Mouse (Mus musculus): ENCODE measurements around the gene Klkb1. TPM values are rescaled to one million over a fixed set of nuclear protein-coding genes. Genes with fewer than 3 reads are reported as not detected.

Klkb1 gene
- polyA plus RNA-seq, 1 experiment: not detected

DNA sequence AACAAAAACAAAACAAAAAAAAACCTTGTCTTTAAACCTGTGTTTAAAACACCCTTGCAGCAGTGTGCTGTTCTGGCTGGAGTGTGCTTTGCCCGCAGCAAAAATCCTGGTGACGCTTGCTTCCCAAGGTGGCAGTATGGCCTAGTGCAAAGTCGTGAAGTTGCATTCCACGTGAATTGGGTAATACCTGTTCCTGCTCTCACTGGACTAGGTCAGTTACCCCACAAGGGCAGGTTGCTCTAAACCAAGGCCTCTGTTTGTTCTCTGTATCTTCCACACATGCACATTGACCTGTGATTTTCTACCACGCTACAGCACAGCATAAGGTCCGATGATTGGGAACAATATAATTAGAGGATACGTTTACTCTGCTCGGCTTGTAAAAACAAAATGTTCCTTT, 13.0 kb downstream of the Klkb1 start:
- Histone ChIP-seq H3K4me1 (ENCODE audit: control insufficient read depth) (no peaks in the 10 kb centered on the region), H3K36me3 (ENCODE audit: control insufficient read depth) (no peaks in the 10 kb centered on the region; the same call in 1 of the 2 replicates), H3K9me3 (ENCODE audit: control insufficient read depth, low read length) (peaks cover 10% of the 10 kb centered on the region), H3K4me3 (replicated peaks) (no peak overlapping the region), H3K27me3 (ENCODE audit: control insufficient read depth) (no peaks in the 10 kb centered on the region)
- TF ChIP-seq TAL1 (IDR thresholded peaks at IDR 0.05; ENCODE audit: low read length) (no peak), GATA1 (IDR thresholded peaks at IDR 0.05; ENCODE audit: low read length) (no peak)

DNA sequence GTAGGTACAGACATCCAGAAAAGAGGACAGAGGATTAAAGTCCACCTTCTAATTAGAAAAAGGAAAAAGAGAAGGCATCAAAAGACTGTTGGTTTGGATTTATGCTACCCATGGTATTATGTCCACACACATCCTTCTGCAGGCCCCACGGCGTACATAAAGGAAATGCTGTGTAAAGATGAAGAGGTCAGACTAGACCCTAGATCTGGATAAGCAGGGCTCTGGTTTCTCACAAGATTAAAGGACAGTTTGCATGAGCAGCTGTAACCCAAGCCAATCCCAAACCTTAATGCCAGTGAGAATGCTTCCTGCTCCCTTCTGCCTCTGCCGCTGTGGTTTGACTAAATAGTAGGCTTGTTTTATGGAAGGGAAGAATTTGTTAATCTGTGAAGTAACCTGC, 17.2 kb downstream of the Klkb1 start:
- H3K9me3 ChIP-seq (ENCODE audit: control insufficient read depth, low read length): peaks cover 10% of the 10 kb centered on the region
- TF ChIP-seq TAL1 (IDR thresholded peaks at IDR 0.05; ENCODE audit: low read length): no peak
- TF ChIP-seq GATA1 (IDR thresholded peaks at IDR 0.05; ENCODE audit: low read length): no peak
- H3K4me1 ChIP-seq (ENCODE audit: control insufficient read depth): no peaks in the 10 kb centered on the region
- no peaks in the 10 kb centered on the region; the same call in 1 of the 2 replicates for H3K36me3 ChIP-seq (ENCODE audit: control insufficient read depth)
- no peak overlapping the region for H3K4me3 ChIP-seq (replicated peaks)
- H3K27me3 ChIP-seq (ENCODE audit: control insufficient read depth): no peaks in the 10 kb centered on the region

DNA sequence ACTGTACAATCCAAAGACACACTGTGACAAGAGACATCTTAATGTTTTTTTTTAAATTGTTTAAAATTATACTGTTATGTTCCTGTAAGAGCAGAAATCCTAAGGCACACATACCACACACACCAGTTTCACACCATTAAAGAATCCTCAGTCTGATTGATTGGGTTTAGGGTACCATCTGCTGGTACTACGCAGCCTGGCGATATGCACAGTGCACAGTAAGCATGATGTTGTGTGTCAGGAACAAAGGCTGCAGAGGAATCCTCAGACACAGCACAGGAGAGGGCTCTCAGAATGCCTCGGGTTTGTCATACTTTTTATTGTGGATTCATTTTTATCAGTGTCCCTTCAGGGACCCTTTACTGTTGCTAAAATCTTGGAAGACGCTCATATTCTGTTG, 20.3 kb downstream of the Klkb1 start:
- Histone ChIP-seq H3K4me3 (replicated peaks) (no peak overlapping the region), H3K4me1 (ENCODE audit: control insufficient read depth) (no peaks in the 10 kb centered on the region), H3K9me3 (ENCODE audit: control insufficient read depth, low read length) (peaks cover 7% of the 10 kb centered on the region), H3K27me3 (ENCODE audit: control insufficient read depth) (no peaks in the 10 kb centered on the region), H3K36me3 (ENCODE audit: control insufficient read depth) (no peaks in the 10 kb centered on the region; the same call in 1 of the 2 replicates)
- TF ChIP-seq GATA1 (IDR thresholded peaks at IDR 0.05; ENCODE audit: low read length) (no peak), TAL1 (IDR thresholded peaks at IDR 0.05; ENCODE audit: low read length) (no peak)

DNA sequence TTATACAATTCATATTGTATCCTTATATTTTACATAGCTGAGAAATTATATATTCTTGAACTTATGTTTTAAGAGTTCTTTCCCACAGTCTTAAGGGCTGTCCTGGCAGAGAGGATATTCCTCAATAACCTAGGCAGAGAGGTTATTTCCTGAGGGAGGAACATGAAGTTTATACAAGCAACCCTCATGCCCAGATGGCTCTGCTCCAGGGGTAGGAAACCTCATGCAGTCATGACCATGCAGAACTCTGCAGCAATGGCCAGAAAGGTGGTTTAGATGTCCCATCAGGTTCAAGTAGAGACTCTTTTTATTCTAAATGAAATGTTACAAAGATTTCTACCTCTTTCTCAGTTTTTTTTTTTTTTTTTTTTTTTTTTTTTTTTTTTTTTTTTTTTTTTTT, 25.6 kb downstream of the Klkb1 start:
- H3K4me3 ChIP-seq (replicated peaks): no peak overlapping the region
- no peaks in the 10 kb centered on the region for H3K27me3 ChIP-seq (ENCODE audit: control insufficient read depth)
- H3K36me3 ChIP-seq (ENCODE audit: control insufficient read depth): no peaks in the 10 kb centered on the region
- peaks cover 10% of the 10 kb centered on the region for H3K9me3 ChIP-seq (ENCODE audit: control insufficient read depth, low read length)
- H3K4me1 ChIP-seq (ENCODE audit: control insufficient read depth): no peaks in the 10 kb centered on the region
- TF ChIP-seq GATA1 (IDR thresholded peaks at IDR 0.05; ENCODE audit: low read length) (no peak), TAL1 (IDR thresholded peaks at IDR 0.05; ENCODE audit: low read length) (no peak)

DNA sequence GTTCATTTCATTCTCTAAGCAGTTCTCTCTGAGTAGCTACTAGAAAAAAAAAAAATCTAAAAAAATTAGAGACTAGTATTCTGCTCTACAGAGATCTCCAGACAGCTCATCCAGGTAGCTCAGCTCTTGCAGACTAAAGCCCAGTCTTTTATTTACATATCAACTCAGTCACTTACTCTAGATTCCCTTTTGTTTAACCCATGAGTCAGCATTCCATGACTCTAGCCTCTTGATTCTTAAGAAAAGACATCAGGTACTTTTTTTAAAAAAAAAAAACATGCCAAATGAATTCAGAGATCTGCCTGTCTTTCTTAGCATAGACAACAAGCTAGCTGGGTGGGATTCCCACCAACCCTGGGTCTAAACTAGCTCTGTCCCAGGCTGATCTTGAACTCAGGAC, 26.2 kb downstream of the Klkb1 start:
- Histone ChIP-seq H3K27me3 (ENCODE audit: control insufficient read depth) (no peaks in the 10 kb centered on the region), H3K36me3 (ENCODE audit: control insufficient read depth) (no peaks in the 10 kb centered on the region), H3K9me3 (ENCODE audit: control insufficient read depth, low read length) (peaks cover 10% of the 10 kb centered on the region), H3K4me3 (replicated peaks) (no peak overlapping the region), H3K4me1 (ENCODE audit: control insufficient read depth) (no peaks in the 10 kb centered on the region)
- TF ChIP-seq GATA1 (IDR thresholded peaks at IDR 0.05; ENCODE audit: low read length) (no peak), TAL1 (IDR thresholded peaks at IDR 0.05; ENCODE audit: low read length) (no peak)

DNA sequence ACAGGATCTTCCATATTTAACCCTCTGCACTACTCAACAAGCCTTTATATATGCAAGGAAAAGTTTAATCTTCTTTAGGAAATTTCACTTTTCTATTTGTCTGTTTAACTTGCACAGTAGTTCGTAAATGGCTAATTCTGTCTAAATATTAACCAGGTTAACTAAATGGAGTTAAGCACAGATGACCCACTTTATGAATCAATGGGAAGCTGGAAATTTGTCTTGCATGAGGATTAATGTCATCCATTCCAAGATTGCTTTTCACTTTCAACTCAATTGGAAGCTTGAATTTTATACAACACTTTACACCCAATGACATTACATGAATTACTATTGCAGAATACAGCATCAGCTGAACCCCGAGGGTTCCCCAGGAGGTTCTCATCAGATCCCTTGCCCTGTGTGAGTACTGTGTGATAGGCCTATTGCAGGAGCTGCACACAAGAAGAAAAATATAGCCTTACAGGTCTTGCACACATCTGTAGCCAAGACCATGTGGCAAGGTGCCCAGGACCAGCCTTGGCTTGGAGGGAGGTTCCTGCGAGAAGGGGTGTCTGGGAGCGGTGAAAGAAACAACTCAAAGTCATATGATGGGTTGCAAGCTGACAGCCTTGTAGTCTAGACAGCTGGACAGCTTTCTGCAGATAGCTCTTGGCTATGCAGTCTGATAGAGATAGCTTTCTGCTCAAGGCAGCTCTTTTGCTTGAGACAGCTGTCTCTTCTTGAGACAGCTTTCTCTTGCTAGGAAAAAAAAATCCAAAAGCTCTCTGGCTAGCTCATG, 26.9 kb downstream of the Klkb1 start:
- H3K4me3 ChIP-seq (replicated peaks): no peak overlapping the region
- H3K4me1 ChIP-seq (ENCODE audit: control insufficient read depth): no peaks in the 10 kb centered on the region
- no peak for TF ChIP-seq GATA1 (IDR thresholded peaks at IDR 0.05; ENCODE audit: low read length)
- no peak for TF ChIP-seq TAL1 (IDR thresholded peaks at IDR 0.05; ENCODE audit: low read length)
- peaks cover 11% of the 10 kb centered on the region for H3K9me3 ChIP-seq (ENCODE audit: control insufficient read depth, low read length)
- no peaks in the 10 kb centered on the region for H3K36me3 ChIP-seq (ENCODE audit: control insufficient read depth)
- no peaks in the 10 kb centered on the region for H3K27me3 ChIP-seq (ENCODE audit: control insufficient read depth)

DNA sequence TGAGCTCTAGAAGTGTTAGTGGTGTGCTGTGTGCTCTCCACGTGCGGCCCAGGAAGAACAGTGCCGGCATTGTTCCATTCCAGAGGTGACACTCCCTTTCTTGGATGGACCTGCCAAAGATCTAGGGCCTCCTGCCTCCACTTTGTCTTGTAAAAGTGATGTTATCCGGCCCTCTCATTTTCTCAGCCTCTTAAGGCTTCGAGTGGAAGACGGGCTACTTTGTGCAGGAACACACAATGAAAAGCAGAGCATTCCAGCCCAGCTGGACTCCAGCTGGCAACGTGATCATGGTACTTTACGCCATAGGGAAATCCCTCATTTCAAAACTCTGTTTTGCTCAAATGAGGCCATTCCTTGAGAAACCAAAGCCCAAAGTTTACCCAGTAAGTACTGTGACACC, 27.7 kb downstream of the Klkb1 start:
- Histone ChIP-seq H3K4me3 (replicated peaks) (no peak overlapping the region), H3K27me3 (ENCODE audit: control insufficient read depth) (no peaks in the 10 kb centered on the region), H3K36me3 (ENCODE audit: control insufficient read depth) (no peaks in the 10 kb centered on the region), H3K9me3 (ENCODE audit: control insufficient read depth, low read length) (peaks cover 14% of the 10 kb centered on the region), H3K4me1 (ENCODE audit: control insufficient read depth) (no peaks in the 10 kb centered on the region)
- TF ChIP-seq TAL1 (IDR thresholded peaks at IDR 0.05; ENCODE audit: low read length) (no peak), GATA1 (IDR thresholded peaks at IDR 0.05; ENCODE audit: low read length) (no peak)

DNA sequence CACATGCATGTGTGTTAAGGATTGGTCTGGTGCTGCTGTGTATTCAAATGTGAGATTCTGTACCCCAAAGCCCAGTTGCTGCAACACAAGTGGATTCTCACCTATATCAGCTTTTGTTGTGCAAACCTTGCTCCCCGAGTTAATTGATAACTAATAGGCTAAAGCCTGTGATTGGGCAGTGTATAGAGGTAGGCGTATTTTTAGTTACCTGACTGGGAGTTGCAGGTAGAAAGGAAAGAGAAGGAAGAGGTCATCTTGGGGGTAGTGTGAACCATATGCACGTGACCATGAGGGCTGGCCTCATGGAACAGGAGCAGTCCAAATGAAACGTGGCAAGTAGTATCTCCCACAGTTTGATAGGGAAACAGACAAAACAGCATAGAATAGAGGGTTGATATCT, 29.7 kb downstream of the Klkb1 start:
- Histone ChIP-seq H3K4me1 (ENCODE audit: control insufficient read depth) (no peaks in the 10 kb centered on the region), H3K36me3 (ENCODE audit: control insufficient read depth) (no peaks in the 10 kb centered on the region), H3K27me3 (ENCODE audit: control insufficient read depth) (no peaks in the 10 kb centered on the region), H3K9me3 (ENCODE audit: control insufficient read depth, low read length) (peaks cover 14% of the 10 kb centered on the region), H3K4me3 (replicated peaks) (no peak overlapping the region)
- TF ChIP-seq TAL1 (IDR thresholded peaks at IDR 0.05; ENCODE audit: low read length) (no peak), GATA1 (IDR thresholded peaks at IDR 0.05; ENCODE audit: low read length) (no peak)

DNA sequence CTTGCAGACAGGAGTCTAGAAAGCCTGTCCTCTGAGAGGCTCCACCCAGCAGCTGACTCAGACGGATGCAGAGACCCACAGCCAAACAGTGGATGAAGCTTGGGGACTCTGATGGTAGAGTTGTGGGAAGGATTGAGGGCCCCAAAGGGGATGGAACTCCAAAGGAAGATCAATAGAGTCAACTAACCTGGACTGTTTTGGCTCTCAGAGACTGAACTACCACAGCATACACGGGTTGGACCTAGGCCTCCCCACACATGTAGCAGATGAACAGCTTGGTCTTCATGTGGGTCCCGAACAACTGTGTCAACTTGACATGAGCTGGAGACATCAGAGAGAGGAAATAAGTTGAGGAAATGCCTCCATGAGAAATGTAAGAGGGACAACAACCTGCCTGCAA, 31.8 kb downstream of the Klkb1 start:
- H3K36me3 ChIP-seq (ENCODE audit: control insufficient read depth): no peaks in the 10 kb centered on the region
- H3K4me1 ChIP-seq (ENCODE audit: control insufficient read depth): no peaks in the 10 kb centered on the region
- peaks cover 14% of the 10 kb centered on the region for H3K9me3 ChIP-seq (ENCODE audit: control insufficient read depth, low read length)
- no peaks in the 10 kb centered on the region for H3K27me3 ChIP-seq (ENCODE audit: control insufficient read depth)
- TF ChIP-seq GATA1 (IDR thresholded peaks at IDR 0.05; ENCODE audit: low read length) (no peak), TAL1 (IDR thresholded peaks at IDR 0.05; ENCODE audit: low read length) (no peak)
- no peak overlapping the region for H3K4me3 ChIP-seq (replicated peaks)
